In genomic region chr11:96966914-96967543, GRCm38 (mm10) we compare ENCODE assay signal across 9 mouse cellular contexts. TPM values are rescaled to one million over a fixed set of nuclear protein-coding genes. Genes with fewer than 3 reads are reported as not detected.
DNase-seq lines count a peak whose midpoint lies in the region; ATAC-seq and TF ChIP-seq lines count a peak whose summit lies in the region.
"Had no signal": no experiment of that assay in that cellular context is flagged by ENCODE, and none has a peak within 500 bp of the region (broad histone marks: within the 10 kb centered on the region; RNA-seq: fewer than 3 reads in every experiment).

No protein-coding gene starts in this region.

- H3K9me3 ChIP-seq in neural tube, embryonic 13.5 days: no peaks in the 10 kb centered on the region
- no peaks in the 10 kb centered on the region for H3K9me3 ChIP-seq in liver, embryonic 13.5 days (replicated peaks)
- H3K9me3 ChIP-seq in forebrain, embryonic 16.5 days (ENCODE audit: control insufficient read depth, low read length): no peaks in the 10 kb centered on the region
- H3K9me3 ChIP-seq: embryonic facial prominence, embryonic 12.5 days had no signal

- H3K27ac ChIP-seq in neural tube, embryonic 13.5 days (replicated peaks): no peak overlapping the region; the same call in 1 of the 2 replicates
- H3K27ac ChIP-seq in cortical plate, adult 2 months (ENCODE audit: insufficient read depth, low read length): peak overlapping the region; percentile 65
- peak overlapping the region; percentile 88 for H3K27ac ChIP-seq in liver, embryonic 13.5 days
- no peak overlapping the region for H3K27ac ChIP-seq in forebrain, embryonic 16.5 days (ENCODE audit: low read length)
- H3K27ac ChIP-seq: embryonic facial prominence, embryonic 12.5 days had no signal

- H3K36me3 ChIP-seq in neural tube, embryonic 13.5 days: peaks cover 12% of the 10 kb centered on the region
- peaks cover 38% of the 10 kb centered on the region for H3K36me3 ChIP-seq in liver, embryonic 13.5 days
- no peaks in the 10 kb centered on the region for H3K36me3 ChIP-seq in forebrain, embryonic 16.5 days (ENCODE audit: control insufficient read depth, insufficient read depth)

- TF ChIP-seq POLR2A in cortical plate, adult 2 months (IDR thresholded peaks at IDR 0.05; ENCODE audit: extremely low read depth, insufficient read depth, low read length): no peak

- H3K4me1 ChIP-seq in neural tube, embryonic 13.5 days (replicated peaks): peaks cover 30% of the 10 kb centered on the region
- peaks cover 7% of the 10 kb centered on the region for H3K4me1 ChIP-seq in cortical plate, adult 2 months (ENCODE audit: control insufficient read depth, insufficient read depth, low read length)
- peaks cover 93% of the 10 kb centered on the region for H3K4me1 ChIP-seq in liver, embryonic 13.5 days (replicated peaks)
- peaks cover 2% of the 10 kb centered on the region; the same call in 1 of the 2 replicates for H3K4me1 ChIP-seq in forebrain, embryonic 16.5 days (replicated peaks; ENCODE audit: control insufficient read depth, insufficient read depth, low read length)

- 0 out of 2 replicates have a peak overlapping the region, but pooled peaks have one; percentile 1 for H3K4me2 ChIP-seq in neural tube, embryonic 13.5 days
- peak overlapping the region; percentile 64 for H3K4me2 ChIP-seq in liver, embryonic 13.5 days
- no peak overlapping the region for H3K4me2 ChIP-seq in forebrain, embryonic 16.5 days (ENCODE audit: low read length)
- H3K4me2 ChIP-seq: embryonic facial prominence, embryonic 12.5 days had no signal

- ATAC-seq in neural tube, embryonic 13.5 days (ENCODE audit: low read depth): no peak
- ATAC-seq in liver, embryonic 13.5 days (ENCODE audit: low read depth): 0 out of 2 replicates have a peak, but pooled peaks have one; percentile 17
- ATAC-seq in forebrain, embryonic 16.5 days: no peak

- DNase-seq in neural tube, embryonic 10.5 days (ENCODE audit: extremely low spot score, low spot score): no peak
- no peak for DNase-seq in liver, embryonic 13.5 days
- peak; percentile 72 for DNase-seq in thymus, postnatal 14 days
- DNase-seq in layer of hippocampus, adult 18-20 months (ENCODE audit: low spot score in 2 of 2): no peak
- DNase-seq in kidney, postnatal 25 days: no peak

- no peak overlapping the region for H3K4me3 ChIP-seq in neural tube, embryonic 13.5 days
- no peak overlapping the region for H3K4me3 ChIP-seq in cortical plate, adult 2 months (ENCODE audit: insufficient read depth, low read length)
- H3K4me3 ChIP-seq in liver, embryonic 13.5 days (replicated peaks): peak overlapping the region; percentile 33
- no peak overlapping the region for H3K4me3 ChIP-seq in forebrain, embryonic 16.5 days (replicated peaks; ENCODE audit: low read length)
- H3K4me3 ChIP-seq: embryonic facial prominence, embryonic 12.5 days had no signal

- no peaks in the 10 kb centered on the region for H3K27me3 ChIP-seq in neural tube, embryonic 13.5 days
- H3K27me3 ChIP-seq in liver, embryonic 13.5 days: no peaks in the 10 kb centered on the region
- H3K27me3 ChIP-seq in forebrain, embryonic 16.5 days (replicated peaks; ENCODE audit: control insufficient read depth, insufficient read depth, low read length): no peaks in the 10 kb centered on the region
- H3K27me3 ChIP-seq: embryonic facial prominence, embryonic 12.5 days had no signal

- TF ChIP-seq CTCF in cortical plate, adult 2 months (IDR thresholded peaks at IDR 0.05; ENCODE audit: extremely low read depth, insufficient read depth, low read length): no peak

- 90% methylated on average over 13 of the region's 13 CpGs for WGBS in neural tube, embryonic 13.5 days
- WGBS in liver, embryonic 13.5 days (ENCODE audit: insufficient replicate concordance): 27% methylated on average over 13 of the region's 13 CpGs
- 91% methylated on average over 13 of the region's 13 CpGs for WGBS in forebrain, embryonic 16.5 days

- H3K9ac ChIP-seq in neural tube, embryonic 13.5 days: 0 out of 2 replicates have a peak overlapping the region, but pooled peaks have one; percentile 17
- peak overlapping the region; percentile 64 for H3K9ac ChIP-seq in liver, embryonic 13.5 days
- H3K9ac ChIP-seq in forebrain, embryonic 16.5 days (replicated peaks; ENCODE audit: low read depth, low read length): no peak overlapping the region
- H3K9ac ChIP-seq: embryonic facial prominence, embryonic 12.5 days had no signal

RNA-seq across cellular contexts. Expression of gene Sp2, which starts 15.7 kb away (rescaled TPM):
- 15.9 and 16.7 TPM in 2 replicates for polyA plus RNA-seq in neural tube, embryonic 13.5 days (2015; fragmentation: Nextera tagmentation; extraction: Ambion mirVana)
- 10.3 and 10.4 TPM in 2 replicates for polyA plus RNA-seq in cortical plate, adult 2 months (2012; rRNA removed)
- polyA plus RNA-seq in liver, embryonic 13.5 days (2015; fragmentation: Nextera tagmentation; extraction: Ambion mirVana): 13.0 and 15.3 TPM in 2 replicates
- total RNA-seq in layer of hippocampus, adult 18-20 months (2021): 10 to 100 TPM; 13.0 to 13.4 TPM
- polyA plus RNA-seq in forebrain, embryonic 16.5 days (2015; fragmentation: Nextera tagmentation; extraction: Ambion mirVana): 16.2 and 16.3 TPM in 2 replicates

RNA-seq across cellular contexts. Expression of gene Pnpo, which starts 23.2 kb away (rescaled TPM):
- polyA plus RNA-seq in neural tube, embryonic 13.5 days (2015; fragmentation: Nextera tagmentation; extraction: Ambion mirVana): 18.5 and 22.3 TPM in 2 replicates
- polyA plus RNA-seq in cortical plate, adult 2 months (2012; rRNA removed): 40.8 and 41.4 TPM in 2 replicates
- 652 and 660 TPM in 2 replicates for polyA plus RNA-seq in liver, embryonic 13.5 days (2015; fragmentation: Nextera tagmentation; extraction: Ambion mirVana)
- total RNA-seq in layer of hippocampus, adult 18-20 months (2021): 10 to 100 TPM; 34.2 to 35.0 TPM
- polyA plus RNA-seq in forebrain, embryonic 16.5 days (2015; fragmentation: Nextera tagmentation; extraction: Ambion mirVana): 21.7 and 22.8 TPM in 2 replicates

RNA-seq across cellular contexts. Expression of gene Prr15l, which starts 39.1 kb away (rescaled TPM):
- polyA plus RNA-seq in neural tube, embryonic 13.5 days (2015; fragmentation: Nextera tagmentation; extraction: Ambion mirVana): 0.21 TPM in 1 of 2 replicates, not detected in the other
- not detected in 2 replicates for polyA plus RNA-seq in cortical plate, adult 2 months (2012; rRNA removed)
- 4.4 and 5.2 TPM in 2 replicates for polyA plus RNA-seq in liver, embryonic 13.5 days (2015; fragmentation: Nextera tagmentation; extraction: Ambion mirVana)
- total RNA-seq in layer of hippocampus, adult 18-20 months (2021): not detected
- 0.19 and 0.27 TPM in 2 replicates for polyA plus RNA-seq in forebrain, embryonic 16.5 days (2015; fragmentation: Nextera tagmentation; extraction: Ambion mirVana)

RNA-seq across cellular contexts. Expression of gene Sp6, which starts 46.2 kb away (rescaled TPM):
- 0.17 and 0.29 TPM in 2 replicates for polyA plus RNA-seq in neural tube, embryonic 13.5 days (2015; fragmentation: Nextera tagmentation; extraction: Ambion mirVana)
- 0.69 and 0.85 TPM in 2 replicates for polyA plus RNA-seq in cortical plate, adult 2 months (2012; rRNA removed)
- polyA plus RNA-seq in liver, embryonic 13.5 days (2015; fragmentation: Nextera tagmentation; extraction: Ambion mirVana): 0.05 and 0.08 TPM in 2 replicates
- 1 to 10 TPM in 1 of 2 experiments, under 1 TPM in 1; 0.79 to 1.1 TPM for total RNA-seq in layer of hippocampus, adult 18-20 months (2021)
- 0.29 and 0.68 TPM in 2 replicates for polyA plus RNA-seq in forebrain, embryonic 16.5 days (2015; fragmentation: Nextera tagmentation; extraction: Ambion mirVana)

RNA-seq across cellular contexts. Expression of gene Cdk5rap3, which starts 50.7 kb away (rescaled TPM):
- polyA plus RNA-seq in neural tube, embryonic 13.5 days (2015; fragmentation: Nextera tagmentation; extraction: Ambion mirVana): 79.2 and 92.0 TPM in 2 replicates
- 42.9 and 44.8 TPM in 2 replicates for polyA plus RNA-seq in cortical plate, adult 2 months (2012; rRNA removed)
- 39.6 and 44.4 TPM in 2 replicates for polyA plus RNA-seq in liver, embryonic 13.5 days (2015; fragmentation: Nextera tagmentation; extraction: Ambion mirVana)
- total RNA-seq in layer of hippocampus, adult 18-20 months (2021): 10 to 100 TPM; 34.9 to 35.3 TPM
- polyA plus RNA-seq in forebrain, embryonic 16.5 days (2015; fragmentation: Nextera tagmentation; extraction: Ambion mirVana): 103 and 106 TPM in 2 replicates

Comparison
In these comparisons a context has a peak if more than half of its experiments do, and no peak if none do; other contexts are left out.
1. H3K27ac ChIP-seq: peak in cortical plate, adult 2 months (single experiment) and liver, embryonic 13.5 days (single experiment); none in neural tube, embryonic 13.5 days (single experiment) and forebrain, embryonic 16.5 days (single experiment).
2. RNA of gene Pnpo, which starts 23.2 kb away (polyA plus RNA-seq): 652 to 660 TPM in liver, embryonic 13.5 days; 40.8 to 41.4 TPM in cortical plate, adult 2 months, 21.7 to 22.8 TPM in forebrain, embryonic 16.5 days and 18.5 to 22.3 TPM in neural tube, embryonic 13.5 days; every median in the first group is over 10 times any median in the second.